Mouse (Mus musculus) CH12.LX (cell line): ENCODE data around the gene Kcnj1. TPM values are rescaled to one million over a fixed set of nuclear protein-coding genes. Genes with fewer than 3 reads are reported as not detected.

Source experiments
- DNase-seq: peaks from one replicate; pipeline ENCODE4 v3.0.0-alpha.2; 2013; ENCODE audit errors: extremely low read depth
- H3K27ac ChIP-seq: 2 replicates; pipeline ENCODE4 v1.5.1; 2012; ENCODE audit warnings: low read depth, mild to moderate bottlenecking, control low read depth, moderate library complexity; ENCODE audit not compliant: insufficient read depth
- H3K27me3 ChIP-seq: replicated peaks from 2 replicates; pipeline ENCODE3; 2012; ENCODE audit warnings: inconsistent platforms
- H3K36me3 ChIP-seq, 2 experiments: replicated peaks in 1 of 2; 2 replicates each; pipeline versions ENCODE3 to v1.6.1; 2012; ENCODE audit warnings: inconsistent platforms in 1 of 2, low read length in 1 of 2, mild to moderate bottlenecking in 1 of 2, mixed read lengths in 1 of 2, moderate library complexity in 1 of 2; ENCODE audit not compliant: control insufficient read depth in 1 of 2, insufficient read depth in 1 of 2
- H3K4me1 ChIP-seq, 2 experiments: 2 replicates each; pipeline ENCODE4 v1.6.1; 2012; ENCODE audit warnings: inconsistent platforms in 1 of 2, moderate library complexity in 1 of 2; ENCODE audit not compliant: insufficient read depth in 2 of 2, control insufficient read depth in 1 of 2
- H3K4me2 ChIP-seq: 2 replicates; pipeline ENCODE4 v1.6.1; 2012; ENCODE audit warnings: low read depth, mild to moderate bottlenecking, control low read depth; ENCODE audit not compliant: poor library complexity, insufficient read depth, severe bottlenecking
- H3K4me3 ChIP-seq, 3 experiments: fragments of 150-350 bp in 1 of 3; sonication (generic) in 1 of 3; replicated peaks in 1 of 3; 2 replicates each; pipeline versions ENCODE3 to v1.5.1; 2011 to 2012; ENCODE audit warnings: low read depth in 2 of 3, low read length in 2 of 3, mild to moderate bottlenecking in 2 of 3, moderate library complexity in 2 of 3, control low read depth in 1 of 3, improper control_type of control experiment in 1 of 3, inconsistent platforms in 1 of 3, mixed read lengths in 1 of 3; ENCODE audit not compliant: poor library complexity in 1 of 3
- H3K79me2 ChIP-seq: replicated peaks from 2 replicates; pipeline ENCODE4 v1.6.1; 2012; ENCODE audit warnings: mild to moderate bottlenecking, moderate library complexity; ENCODE audit not compliant: control insufficient read depth, poor library complexity, insufficient read depth, severe bottlenecking; ENCODE audit errors: extremely low read depth
- H3K9ac ChIP-seq: 2 replicates; pipeline ENCODE4 v1.6.1; 2012; ENCODE audit warnings: low read depth, mild to moderate bottlenecking, control low read depth, moderate library complexity; ENCODE audit not compliant: insufficient read depth
- H3K9me3 ChIP-seq: replicated peaks from 2 replicates; pipeline ENCODE3; 2012; ENCODE audit warnings: low read length, inconsistent platforms, mixed read lengths
- E2F4 ChIP-seq: IDR thresholded peaks from 2 replicates; pipeline ENCODE4 v1.6.1; 2011; ENCODE audit warnings: low read depth, low read length, improper control_type of control experiment; ENCODE audit not compliant: insufficient replicate concordance
- ELF1 ChIP-seq: IDR thresholded peaks from 2 replicates; pipeline ENCODE4 v1.6.1; 2014; ENCODE audit warnings: low read depth, mild to moderate bottlenecking, inconsistent platforms, low read length, improper control_type of control experiment
- GABPA ChIP-seq: IDR thresholded peaks from 2 replicates; pipeline ENCODE4 v1.6.1; 2012; ENCODE audit warnings: low read depth, low read length, improper control_type of control experiment, inconsistent platforms; ENCODE audit not compliant: insufficient replicate concordance
- HCFC1 ChIP-seq: IDR thresholded peaks from 2 replicates; pipeline ENCODE4 v1.6.1; 2012; ENCODE audit warnings: low read depth, mild to moderate bottlenecking, inconsistent platforms, low read length, improper control_type of control experiment
- IRF4 ChIP-seq: IDR thresholded peaks from 2 replicates; pipeline ENCODE4 v1.6.1; 2014; ENCODE audit warnings: low read depth, mild to moderate bottlenecking, inconsistent platforms, low read length, improper control_type of control experiment
- JUN ChIP-seq: IDR thresholded peaks from 2 replicates; pipeline ENCODE4 v1.6.1; 2011; ENCODE audit warnings: low read depth, mild to moderate bottlenecking, low read length, improper control_type of control experiment, moderate library complexity; ENCODE audit not compliant: insufficient read depth
- KAT2A ChIP-seq: IDR thresholded peaks from 2 replicates; pipeline ENCODE4 v1.6.1; 2012; ENCODE audit warnings: low read length, improper control_type of control experiment, inconsistent platforms; ENCODE audit not compliant: insufficient replicate concordance
- MAFK ChIP-seq: IDR thresholded peaks from 2 replicates; pipeline ENCODE4 v1.6.1; 2011; ENCODE audit warnings: low read length, improper control_type of control experiment; ENCODE audit not compliant: insufficient replicate concordance
- MAX ChIP-seq: IDR thresholded peaks from 2 replicates; pipeline ENCODE4 v1.6.1; 2011; ENCODE audit warnings: low read length, improper control_type of control experiment
- MXI1 ChIP-seq: IDR thresholded peaks from 2 replicates; pipeline ENCODE4 v1.6.1; 2011; ENCODE audit warnings: mild to moderate bottlenecking, low read depth, low read length, improper control_type of control experiment
- MYC ChIP-seq: IDR thresholded peaks from 2 replicates; pipeline ENCODE4 v1.6.1; 2011; ENCODE audit warnings: low read depth, mild to moderate bottlenecking, improper control_type of control experiment, low read length
- NRF1 ChIP-seq: IDR thresholded peaks from 2 replicates; pipeline ENCODE4 v1.6.1; 2014; ENCODE audit warnings: low read depth, mild to moderate bottlenecking, inconsistent platforms, low read length, improper control_type of control experiment, moderate library complexity
- POLR2A ChIP-seq: IDR thresholded peaks from 2 replicates; pipeline ENCODE4 v1.6.1; 2011; ENCODE audit warnings: low read depth, mild to moderate bottlenecking, improper control_type of control experiment, low read length
- RAD21 ChIP-seq: IDR thresholded peaks from 2 replicates; pipeline ENCODE4 v1.6.1; 2011; ENCODE audit warnings: low read depth, mild to moderate bottlenecking, low read length, improper control_type of control experiment, moderate library complexity
- RCOR1 ChIP-seq: conservative IDR thresholded peaks from 2 replicates; pipeline ENCODE4 v1.6.1; 2012; ENCODE audit warnings: low read depth, mild to moderate bottlenecking, inconsistent platforms, low read length, improper control_type of control experiment
- SMC3 ChIP-seq: IDR thresholded peaks from 2 replicates; pipeline ENCODE4 v1.6.1; 2011; ENCODE audit warnings: low read depth, low read length, improper control_type of control experiment
- TCF12 ChIP-seq: IDR thresholded peaks from 2 replicates; pipeline ENCODE4 v1.6.1; 2014; ENCODE audit warnings: low read depth, mild to moderate bottlenecking, inconsistent platforms, low read length, improper control_type of control experiment
- UBTF ChIP-seq: IDR thresholded peaks from 2 replicates; pipeline ENCODE4 v1.6.1; 2012; ENCODE audit warnings: low read depth, mild to moderate bottlenecking, inconsistent platforms, low read length, improper control_type of control experiment, moderate library complexity
- USF1 ChIP-seq: IDR thresholded peaks from 2 replicates; pipeline ENCODE4 v1.6.1; 2014; ENCODE audit warnings: low read depth, mild to moderate bottlenecking, inconsistent platforms, low read length, improper control_type of control experiment
- ZKSCAN1 ChIP-seq: IDR thresholded peaks from 2 replicates; pipeline ENCODE4 v1.6.1; 2012; ENCODE audit warnings: low read depth, inconsistent platforms, low read length, improper control_type of control experiment, borderline replicate concordance
- ZNF384 ChIP-seq: IDR thresholded peaks from 2 replicates; pipeline ENCODE4 v1.6.1; 2012; ENCODE audit warnings: low read depth, low read length, improper control_type of control experiment, inconsistent platforms
- dilution Hi-C: fragments of 300-500 bp; cut with MboI; formaldehyde crosslinking; loops from 2 replicates; pipeline ENCODE4 v1.14.3; 2020; ENCODE audit warnings: low sequenced_read_pairs; ENCODE audit not compliant: extremely low pct_unique_long_range_greater_than_20kb, extremely low pct_ligation_motif_present
- in situ Hi-C: fragments of 300-500 bp; cut with MboI; formaldehyde crosslinking; loops from 3 replicates; pipeline ENCODE4 v1.14.3; 2019; ENCODE audit warnings: low sequenced_read_pairs, low pct_ligation_motif_present, low pct_unique_long_range_greater_than_20kb, mixed read lengths
- polyA plus RNA-seq: library from polyadenylated mRNA; unstranded; fragments of >175 nt; gene quantifications from 2 replicates; pipeline ENCODE4 v1.2.1, GENCODE M21; 2012; ENCODE audit warnings: low read depth; ENCODE audit not compliant: insufficient read length
- total RNA-seq, 2 experiments: library from RNA; depleted of rRNA; stranded (reverse); fragments of 300-350 nt in 1 of 2; fragments of >200 nt in 1 of 2; gene quantifications; 2 replicates each; pipeline ENCODE4 v1.2.3; 2012 to 2014

Gene Kcnj1
- total and polyA plus RNA-seq, 3 experiments, result 0.07 to 0.11 TPM; not detected in 1

GRCm38 (mm10) chr9:32376863-32377590 lies 4.7 kb downstream of the Kcnj1 start:
- Histone ChIP-seq H3K4me2 (no peak overlapping the region), H3K4me1 (peaks cover 6 to 29% of the 10 kb centered on the region in 2 experiments), H3K9ac (no peak overlapping the region), H3K4me3 (no peak overlapping the region), H3K9me3 (no peaks in the 10 kb centered on the region), H3K79me2 (no peaks in the 10 kb centered on the region), H3K27ac (no peak overlapping the region), H3K27me3 (no peaks in the 10 kb centered on the region), H3K36me3 (no peaks in the 10 kb centered on the region)
- dilution Hi-C loops (no loop called here), in situ Hi-C loops (no loop called here)
- TF ChIP-seq ZNF384 (peak; percentile 31; the same call in 1 of the 2 replicates), NRF1 (no peak), ELF1 (no peak), USF1 (no peak), SMC3 (no peak), GABPA (no peak), E2F4 (no peak), POLR2A (no peak)
- DNase-seq, result no peak

GRCm38 (mm10) chr9:32384906-32385305 lies 12.6 kb downstream of the Kcnj1 start:
- no peak overlapping the region for H3K4me3 ChIP-seq
- in situ Hi-C loops (no loop called here), dilution Hi-C loops (no loop called here)
- TF ChIP-seq RCOR1, result no peak
- TF ChIP-seq MXI1, result no peak
- TF ChIP-seq MYC, result no peak
- TF ChIP-seq RAD21, result no peak
- no peak for TF ChIP-seq HCFC1
- no peak for TF ChIP-seq ELF1
- no peak for TF ChIP-seq POLR2A
- no peak for TF ChIP-seq E2F4
- no peak for TF ChIP-seq ZKSCAN1
- TF ChIP-seq UBTF, result no peak
- no peak for TF ChIP-seq ZNF384
- TF ChIP-seq TCF12, result no peak
- TF ChIP-seq SMC3, result no peak
- no peak for TF ChIP-seq KAT2A
- TF ChIP-seq IRF4, result no peak
- TF ChIP-seq MAFK, result no peak
- TF ChIP-seq MAX, result no peak
- no peak for TF ChIP-seq JUN
- TF ChIP-seq, all 38 proteins: peak for 0
- no peaks in the 10 kb centered on the region for H3K36me3 ChIP-seq
- H3K79me2 ChIP-seq, result no peaks in the 10 kb centered on the region
- no peak for DNase-seq
- no peak overlapping the region for H3K4me2 ChIP-seq
- H3K27ac ChIP-seq, result no peak overlapping the region
- no peak overlapping the region for H3K9ac ChIP-seq
- peaks cover 0 to 4% of the 10 kb centered on the region in 2 experiments; a peak in 1 of 4 replicates for H3K4me1 ChIP-seq
- H3K9me3 ChIP-seq, result no peaks in the 10 kb centered on the region
- no peaks in the 10 kb centered on the region for H3K27me3 ChIP-seq
